Mouse (Mus musculus) neural tube, embryonic 15.5 days (tissue): Measurements from ENCODE around the gene P2rx7. TPM values are rescaled to one million over a fixed set of nuclear protein-coding genes. Genes with fewer than 3 reads are reported as not detected.
A peak's percentile ranks its signal among the peaks of the same experiment; 100 is the strongest.
"Not testable (repeated sequence)": the region's sequence is repeated elsewhere in the genome, so short reads cannot be mapped to it uniquely, and the experiment has no call there.

ENCODE experiments used
- ATAC-seq: fragments of 200-750 bp; cut with Nextera tagmentation; 2 replicates; pipeline ENCODE4 v1.8.0; 2017; ENCODE audit warnings: mild to moderate bottlenecking, moderate TSS enrichment, moderate library complexity; ENCODE audit not compliant: low FRiP score
- H3K27ac ChIP-seq: fragments of 300-500 bp; sonication (generic); replicated peaks from 2 replicates; pipeline ENCODE4 v1.5.1; 2015; ENCODE audit warnings: mild to moderate bottlenecking, inconsistent platforms
- H3K27me3 ChIP-seq: fragments of 300-500 bp; sonication (generic); replicated peaks from 2 replicates; pipeline ENCODE4 v1.6.1; 2015; ENCODE audit warnings: inconsistent platforms
- H3K36me3 ChIP-seq: fragments of 300-500 bp; sonication (generic); 2 replicates; pipeline ENCODE4 v1.6.1; 2015; ENCODE audit warnings: inconsistent platforms
- H3K4me1 ChIP-seq: fragments of 300-500 bp; sonication (generic); 2 replicates; pipeline ENCODE4 v1.6.1; 2015; ENCODE audit warnings: inconsistent platforms
- H3K4me2 ChIP-seq: fragments of 300-500 bp; sonication (generic); 2 replicates; pipeline ENCODE4 v1.6.1; 2015; ENCODE audit warnings: inconsistent platforms, mild to moderate bottlenecking, moderate library complexity
- H3K4me3 ChIP-seq: fragments of 300-500 bp; sonication (generic); replicated peaks from 2 replicates; pipeline ENCODE4 v1.5.1; 2015; ENCODE audit warnings: mild to moderate bottlenecking, inconsistent platforms
- H3K9ac ChIP-seq: fragments of 300-500 bp; sonication (generic); replicated peaks from 2 replicates; pipeline ENCODE4 v1.6.1; 2015; ENCODE audit warnings: mild to moderate bottlenecking, inconsistent platforms
- H3K9me3 ChIP-seq: fragments of 300-500 bp; sonication (generic); replicated peaks from 2 replicates; pipeline ENCODE4 v1.6.1; 2016; ENCODE audit warnings: inconsistent platforms
- WGBS: fragments of 180-500 bp; shearing (Covaris S2); methylation state at CpG from one replicate; pipeline ENCODE4 v1.1.7; 2015; ENCODE audit warnings: mixed read lengths; 5-methylcytosine and 5-hydroxymethylcytosine counted together
- polyA plus RNA-seq: library from polyadenylated mRNA; unstranded; fragments of >200 nt; fragmentation: Nextera tagmentation; extraction: Ambion mirVana; gene quantifications from 2 replicates; pipeline ENCODE4 v1.2.1, GENCODE M21; 2015

P2rx7 gene
- polyA plus RNA-seq, 1 experiment from 2014 or later: 5.0 TPM

- Histone ChIP-seq H3K9ac (no peak overlapping the region), H3K4me3 (no peak overlapping the region), H3K4me1 (peaks cover 4% of the 10 kb centered on the region), H3K9me3 (no peaks in the 10 kb centered on the region), H3K36me3 (no peaks in the 10 kb centered on the region), H3K27ac (no peak overlapping the region), H3K27me3 (no peaks in the 10 kb centered on the region), H3K4me2 (no peak overlapping the region)
- no peak for ATAC-seq
- WGBS: 74% methylated on average over 15 of the region's 15 CpGs
Measured at GRCm38 (mm10) chr5:122668981-122669897, 25.5 kb downstream of the P2rx7 start.

DNA sequence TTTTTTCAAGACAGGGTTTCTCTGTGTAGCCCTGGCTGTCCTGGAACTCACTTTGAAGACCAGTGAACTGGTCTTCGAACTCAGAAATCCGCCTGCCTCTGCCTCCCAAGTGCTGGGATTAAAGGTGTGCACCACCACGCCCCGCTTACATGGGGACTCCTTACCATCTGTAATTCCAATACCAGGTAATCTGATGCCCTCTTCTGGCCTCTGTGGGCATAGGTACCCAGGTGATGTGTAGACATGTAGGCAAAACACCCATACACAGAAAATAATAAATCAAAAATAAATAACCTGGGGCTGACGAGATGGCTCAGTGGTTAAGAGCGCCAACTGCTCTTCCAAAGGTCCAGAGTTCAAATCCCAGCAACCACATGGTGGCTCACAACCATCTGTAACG, 27.9 kb downstream of the P2rx7 start:
- H3K27ac ChIP-seq, H3K27me3 ChIP-seq, H3K4me2 ChIP-seq, H3K4me3 ChIP-seq, H3K36me3 ChIP-seq, H3K9me3 ChIP-seq, H3K4me1 ChIP-seq, ATAC-seq, H3K9ac ChIP-seq: not testable (repeated sequence)
- 81% methylated on average over 7 of the region's 7 CpGs for WGBS

- ATAC-seq: no peak
- Histone ChIP-seq H3K4me2 (no peak overlapping the region), H3K27me3 (no peaks in the 10 kb centered on the region), H3K9me3 (no peaks in the 10 kb centered on the region), H3K9ac (no peak overlapping the region), H3K27ac (no peak overlapping the region), H3K4me3 (no peak overlapping the region), H3K36me3 (no peaks in the 10 kb centered on the region), H3K4me1 (peaks cover 4% of the 10 kb centered on the region)
- WGBS: 88% methylated on average over 5 of the region's 5 CpGs
Measured at GRCm38 (mm10) chr5:122672298-122672697, 28.6 kb downstream of the P2rx7 start.

GRCm38 (mm10) chr5:122676002-122676401, 32.3 kb downstream of the P2rx7 start:
- WGBS: 62% methylated on average over 7 of the region's 8 CpGs
- no peak overlapping the region for H3K27ac ChIP-seq
- no peak for ATAC-seq

DNA sequence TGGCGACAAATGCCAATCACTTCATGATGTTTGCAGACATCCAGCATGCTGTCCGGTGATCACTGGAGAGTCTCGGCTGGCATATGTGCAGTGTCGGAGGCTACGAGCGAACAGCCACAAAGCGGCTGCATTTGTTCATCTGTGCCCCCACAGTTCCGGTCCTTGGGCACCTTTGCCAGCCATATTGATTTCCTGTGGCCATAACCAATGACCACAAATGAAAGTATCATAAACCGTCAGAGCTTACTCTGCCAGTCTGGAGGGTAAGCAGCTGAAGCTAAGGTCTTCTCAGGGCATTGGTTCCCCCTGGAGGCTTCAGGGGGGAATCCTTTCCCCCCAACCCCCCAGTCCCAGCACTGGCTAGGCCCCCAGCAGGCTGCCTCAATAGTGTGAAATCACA, 34.3 kb downstream of the P2rx7 start:
- Histone ChIP-seq H3K27me3 (no peaks in the 10 kb centered on the region), H3K4me2 (no peak overlapping the region), H3K9ac (no peak overlapping the region), H3K27ac (no peak overlapping the region), H3K4me3 (no peak overlapping the region), H3K9me3 (no peaks in the 10 kb centered on the region), H3K36me3 (no peaks in the 10 kb centered on the region), H3K4me1 (no peaks in the 10 kb centered on the region)
- WGBS: 93% methylated on average over 9 of the region's 9 CpGs
- ATAC-seq: no peak

More at GRCm38 (mm10) chr5:122676002-122676401, 32.3 kb downstream of the P2rx7 start:
- Histone ChIP-seq H3K9ac (no peak overlapping the region), H3K4me3 (no peak overlapping the region), H3K9me3 (no peaks in the 10 kb centered on the region), H3K4me2 (no peak overlapping the region), H3K27me3 (no peaks in the 10 kb centered on the region), H3K36me3 (no peaks in the 10 kb centered on the region), H3K4me1 (no peaks in the 10 kb centered on the region)

DNA sequence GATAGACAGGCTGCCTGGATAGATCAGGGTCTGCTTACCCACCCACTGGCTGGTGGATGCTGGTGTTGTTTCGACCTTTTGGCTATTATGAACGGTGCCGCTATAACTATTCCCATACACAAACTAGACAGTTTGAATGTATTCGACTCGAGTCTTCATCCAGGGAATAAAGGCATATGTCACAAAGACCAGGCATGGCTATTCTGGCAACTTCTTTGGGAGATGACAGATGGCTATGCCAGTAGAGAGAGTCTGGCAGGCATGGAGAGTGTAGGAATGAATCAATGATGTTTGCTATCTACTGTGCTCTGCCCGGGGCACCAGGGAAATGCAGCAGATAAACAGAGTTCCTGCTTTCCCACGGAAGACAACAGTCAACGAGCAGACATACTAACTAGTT, 36.2 kb downstream of the P2rx7 start:
- no peaks in the 10 kb centered on the region for H3K4me1 ChIP-seq
- H3K27me3 ChIP-seq: no peaks in the 10 kb centered on the region
- no peak overlapping the region for H3K4me3 ChIP-seq
- WGBS: 82% methylated on average over 8 of the region's 8 CpGs
- H3K36me3 ChIP-seq: no peaks in the 10 kb centered on the region
- H3K4me2 ChIP-seq: no peak overlapping the region
- ATAC-seq: no peak
- H3K27ac ChIP-seq: no peak overlapping the region
- no peaks in the 10 kb centered on the region for H3K9me3 ChIP-seq
- no peak overlapping the region for H3K9ac ChIP-seq

DNA sequence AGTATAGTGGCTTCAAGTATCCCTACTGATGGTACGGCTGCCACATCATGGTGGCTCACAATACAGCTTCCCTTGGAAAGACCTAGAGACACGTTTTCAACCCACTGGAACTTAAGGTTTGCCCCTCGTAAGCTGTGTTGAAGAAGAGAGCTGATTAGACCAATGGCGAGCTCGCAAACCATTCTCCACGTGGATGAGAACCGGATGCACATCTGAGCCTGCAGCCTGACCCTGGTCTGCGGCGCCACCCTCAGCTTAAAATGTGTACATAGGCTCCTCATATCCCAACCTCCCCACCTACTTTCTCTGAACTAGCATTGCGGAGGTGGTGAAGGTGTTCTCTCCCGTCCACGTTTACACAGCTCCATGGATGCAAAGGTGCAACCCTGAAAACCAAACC, 37.6 kb downstream of the P2rx7 start:
- H3K9me3 ChIP-seq: no peaks in the 10 kb centered on the region
- H3K27ac ChIP-seq: no peak overlapping the region
- no peak overlapping the region for H3K4me2 ChIP-seq
- no peaks in the 10 kb centered on the region for H3K4me1 ChIP-seq
- H3K4me3 ChIP-seq: no peak overlapping the region
- 86% methylated on average over 12 of the region's 12 CpGs for WGBS
- H3K27me3 ChIP-seq: no peaks in the 10 kb centered on the region
- H3K9ac ChIP-seq: no peak overlapping the region
- no peak for ATAC-seq
- no peaks in the 10 kb centered on the region for H3K36me3 ChIP-seq

DNA sequence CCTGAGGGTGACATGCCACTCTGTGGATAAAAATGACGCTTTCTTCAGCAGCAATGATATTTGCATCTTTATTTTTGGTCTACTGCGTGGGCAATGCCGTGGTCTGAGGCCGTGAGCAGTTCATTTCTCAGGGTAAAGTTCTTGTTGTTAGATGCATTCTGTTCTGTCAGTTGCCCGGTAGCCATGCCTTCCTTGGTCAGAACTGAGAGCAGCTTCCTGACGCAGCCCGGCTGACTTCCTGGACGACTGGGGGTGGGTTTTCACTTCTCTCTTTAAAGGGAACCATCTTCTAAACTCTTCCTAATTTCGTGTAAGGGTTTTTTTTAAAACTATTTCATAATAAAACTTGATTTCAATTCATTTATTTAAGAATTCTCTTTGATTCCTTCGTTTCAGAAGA, 40.2 kb downstream of the P2rx7 start:
- Histone ChIP-seq H3K4me2 (no peak overlapping the region), H3K36me3 (no peaks in the 10 kb centered on the region), H3K9me3 (no peaks in the 10 kb centered on the region), H3K27me3 (no peaks in the 10 kb centered on the region), H3K27ac (no peak overlapping the region), H3K9ac (no peak overlapping the region), H3K4me3 (no peak overlapping the region), H3K4me1 (no peaks in the 10 kb centered on the region)
- WGBS: 85% methylated on average over 10 of the region's 10 CpGs
- no peak for ATAC-seq

DNA sequence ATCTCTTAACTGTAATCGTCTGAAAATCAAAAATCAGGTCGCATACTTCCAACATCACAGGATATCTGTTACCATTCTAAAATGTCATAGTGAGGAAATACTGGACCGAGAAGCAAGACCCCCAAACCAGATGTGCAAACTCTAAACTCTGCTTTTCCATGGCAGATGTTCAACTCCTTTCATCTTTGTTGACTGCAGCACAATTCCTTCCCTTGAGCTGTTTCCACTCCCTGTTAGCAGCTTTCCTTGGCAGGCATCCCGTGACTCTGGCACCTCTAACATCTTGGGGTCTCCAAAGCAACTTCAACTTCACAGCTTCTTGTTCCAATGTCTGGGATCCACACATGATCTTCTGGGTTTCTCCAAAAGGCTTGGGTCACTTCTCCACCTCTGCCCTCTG, 43.7 kb downstream of the P2rx7 start:
- no peaks in the 10 kb centered on the region for H3K36me3 ChIP-seq
- no peak overlapping the region for H3K27ac ChIP-seq
- 89% methylated on average over 4 of the region's 4 CpGs for WGBS
- 0 out of 2 replicates have a peak, but pooled peaks cover 2% of the 10 kb centered on the region for H3K4me1 ChIP-seq
- no peaks in the 10 kb centered on the region for H3K9me3 ChIP-seq
- no peak for ATAC-seq
- no peaks in the 10 kb centered on the region for H3K27me3 ChIP-seq
- no peak overlapping the region for H3K9ac ChIP-seq
- no peak overlapping the region for H3K4me3 ChIP-seq
- H3K4me2 ChIP-seq: no peak overlapping the region

- Histone ChIP-seq H3K4me2 (no peak overlapping the region), H3K4me3 (no peak overlapping the region), H3K9ac (no peak overlapping the region), H3K36me3 (no peaks in the 10 kb centered on the region), H3K27me3 (no peaks in the 10 kb centered on the region), H3K27ac (no peak overlapping the region), H3K4me1 (peaks cover 6% of the 10 kb centered on the region; the same call in 1 of the 2 replicates), H3K9me3 (no peaks in the 10 kb centered on the region)
- ATAC-seq: no peak
- 93% methylated on average over 7 of the region's 7 CpGs for WGBS
Measured at GRCm38 (mm10) chr5:122689153-122689552, 45.4 kb downstream of the P2rx7 start.

DNA sequence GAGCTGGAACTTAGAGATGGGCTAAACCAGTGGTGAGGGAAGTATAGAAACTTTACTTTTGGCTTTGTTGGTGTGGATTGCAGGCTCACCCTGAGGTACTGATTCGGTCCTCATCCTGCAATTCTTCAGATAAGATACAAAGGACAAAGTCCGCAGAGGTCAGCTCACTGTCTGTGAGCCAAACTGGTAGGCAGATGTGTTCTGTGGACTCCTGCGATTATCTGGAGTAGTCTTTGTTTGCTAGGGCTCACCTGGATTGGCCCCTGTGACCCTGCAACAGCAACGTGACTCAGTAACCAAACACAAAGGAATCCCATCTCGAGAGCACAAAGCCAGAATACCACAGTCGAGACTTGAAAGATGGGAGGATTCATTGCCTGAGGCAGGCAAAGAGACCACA, 46.8 kb downstream of the P2rx7 start:
- no peak overlapping the region for H3K4me3 ChIP-seq
- H3K4me1 ChIP-seq: peaks cover 6% of the 10 kb centered on the region; the same call in 1 of the 2 replicates
- ATAC-seq: no peak
- H3K9me3 ChIP-seq: no peaks in the 10 kb centered on the region
- H3K9ac ChIP-seq: no peak overlapping the region
- WGBS: 45% methylated on average over 6 of the region's 6 CpGs
- H3K4me2 ChIP-seq: no peak overlapping the region
- no peaks in the 10 kb centered on the region for H3K36me3 ChIP-seq
- no peak overlapping the region for H3K27ac ChIP-seq
- no peaks in the 10 kb centered on the region for H3K27me3 ChIP-seq

- ATAC-seq: peak; percentile 81; the same call in 1 of the 2 replicates
- no peak overlapping the region for H3K4me2 ChIP-seq
- WGBS: 14% methylated on average over 13 of the region's 13 CpGs
- peak overlapping the region; percentile 67 for H3K27ac ChIP-seq
- no peaks in the 10 kb centered on the region for H3K27me3 ChIP-seq
- peaks cover 12% of the 10 kb centered on the region; the same call in 1 of the 2 replicates for H3K4me1 ChIP-seq
- H3K9ac ChIP-seq: no peak overlapping the region
- no peak overlapping the region for H3K4me3 ChIP-seq
- H3K9me3 ChIP-seq: no peaks in the 10 kb centered on the region
- H3K36me3 ChIP-seq: no peaks in the 10 kb centered on the region
Measured at GRCm38 (mm10) chr5:122693431-122694207, 49.9 kb downstream of the P2rx7 start.
